Mouse (Mus musculus) neural tube, embryonic 15.5 days (tissue): Measurements from ENCODE around the gene Ube2d3. TPM values are rescaled to one million over a fixed set of nuclear protein-coding genes. Genes with fewer than 3 reads are reported as not detected.

Source experiments
- ATAC-seq: fragments of 200-750 bp; cut with Nextera tagmentation; 2 replicates; pipeline ENCODE4 v1.8.0; 2017; ENCODE audit warnings: mild to moderate bottlenecking, moderate TSS enrichment, moderate library complexity; ENCODE audit not compliant: low FRiP score
- H3K27ac ChIP-seq: fragments of 300-500 bp; sonication (generic); replicated peaks from 2 replicates; pipeline ENCODE4 v1.5.1; 2015; ENCODE audit warnings: mild to moderate bottlenecking, inconsistent platforms
- H3K27me3 ChIP-seq: fragments of 300-500 bp; sonication (generic); replicated peaks from 2 replicates; pipeline ENCODE4 v1.6.1; 2015; ENCODE audit warnings: inconsistent platforms
- H3K36me3 ChIP-seq: fragments of 300-500 bp; sonication (generic); 2 replicates; pipeline ENCODE4 v1.6.1; 2015; ENCODE audit warnings: inconsistent platforms
- H3K4me1 ChIP-seq: fragments of 300-500 bp; sonication (generic); 2 replicates; pipeline ENCODE4 v1.6.1; 2015; ENCODE audit warnings: inconsistent platforms
- H3K4me2 ChIP-seq: fragments of 300-500 bp; sonication (generic); 2 replicates; pipeline ENCODE4 v1.6.1; 2015; ENCODE audit warnings: inconsistent platforms, mild to moderate bottlenecking, moderate library complexity
- H3K4me3 ChIP-seq: fragments of 300-500 bp; sonication (generic); replicated peaks from 2 replicates; pipeline ENCODE4 v1.5.1; 2015; ENCODE audit warnings: mild to moderate bottlenecking, inconsistent platforms
- H3K9ac ChIP-seq: fragments of 300-500 bp; sonication (generic); replicated peaks from 2 replicates; pipeline ENCODE4 v1.6.1; 2015; ENCODE audit warnings: mild to moderate bottlenecking, inconsistent platforms
- H3K9me3 ChIP-seq: fragments of 300-500 bp; sonication (generic); replicated peaks from 2 replicates; pipeline ENCODE4 v1.6.1; 2016; ENCODE audit warnings: inconsistent platforms
- WGBS: fragments of 180-500 bp; shearing (Covaris S2); methylation state at CpG from one replicate; pipeline ENCODE4 v1.1.7; 2015; ENCODE audit warnings: mixed read lengths; 5-methylcytosine and 5-hydroxymethylcytosine counted together
- polyA plus RNA-seq: library from polyadenylated mRNA; unstranded; fragments of >200 nt; fragmentation: Nextera tagmentation; extraction: Ambion mirVana; gene quantifications from 2 replicates; pipeline ENCODE4 v1.2.1, GENCODE M21; 2015

The Ube2d3 gene
- polyA plus RNA-seq, 1 experiment from 2014 or later: 331 TPM

DNA sequence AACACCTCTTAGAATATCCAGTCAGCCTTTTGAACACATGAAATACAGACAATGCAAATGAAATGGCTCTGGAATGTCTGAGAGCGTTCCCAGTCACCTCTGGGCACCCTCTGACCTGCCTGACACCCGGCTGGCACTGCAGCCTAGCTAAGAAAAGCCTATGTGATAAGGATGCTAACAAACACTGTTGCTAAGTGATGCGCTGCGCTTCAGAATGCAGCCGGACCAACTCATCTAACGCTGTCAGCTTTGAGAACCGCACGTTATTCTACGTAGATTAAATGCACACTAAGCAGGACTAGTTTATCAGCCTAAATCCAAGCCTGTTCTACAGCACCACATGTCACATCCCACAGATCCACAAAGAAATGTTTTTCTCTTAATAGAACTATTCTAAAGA lies 26.1 kb upstream of the Ube2d3 start:
- Histone ChIP-seq H3K36me3 (peaks cover 17% of the 10 kb centered on the region), H3K9ac (no peak overlapping the region), H3K27me3 (no peaks in the 10 kb centered on the region), H3K4me3 (no peak overlapping the region), H3K4me2 (no peak overlapping the region), H3K9me3 (no peaks in the 10 kb centered on the region), H3K4me1 (no peaks in the 10 kb centered on the region), H3K27ac (no peak overlapping the region)
- 24% methylated on average over 9 of the region's 9 CpGs for WGBS
- ATAC-seq: no peak

DNA sequence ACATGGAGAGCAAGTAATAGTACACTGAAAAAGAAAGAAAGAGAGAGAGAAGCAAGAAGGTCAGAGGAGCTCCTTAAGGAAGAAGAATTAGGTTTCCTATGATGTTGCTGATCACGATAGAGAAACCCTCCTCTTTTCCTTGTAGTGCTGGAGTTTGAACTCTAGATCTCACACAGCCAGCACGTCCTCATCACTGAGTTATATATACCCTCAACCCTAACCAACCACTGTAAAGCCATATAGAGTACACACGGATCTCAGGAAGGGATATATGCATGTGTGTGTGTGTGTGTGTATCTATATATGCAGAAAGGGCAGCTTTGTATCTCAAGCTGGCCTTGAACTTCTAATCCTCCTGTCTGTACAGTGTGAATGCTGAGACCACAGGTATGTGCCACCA lies 20.7 kb upstream of the Ube2d3 start:
- Histone ChIP-seq H3K9me3 (no peaks in the 10 kb centered on the region), H3K36me3 (no peaks in the 10 kb centered on the region), H3K4me2 (no peak overlapping the region), H3K4me3 (no peak overlapping the region), H3K9ac (no peak overlapping the region), H3K27me3 (no peaks in the 10 kb centered on the region), H3K27ac (no peak overlapping the region), H3K4me1 (peaks cover 13% of the 10 kb centered on the region)
- 89% methylated on average over 3 of the region's 3 CpGs for WGBS
- no peak for ATAC-seq

DNA sequence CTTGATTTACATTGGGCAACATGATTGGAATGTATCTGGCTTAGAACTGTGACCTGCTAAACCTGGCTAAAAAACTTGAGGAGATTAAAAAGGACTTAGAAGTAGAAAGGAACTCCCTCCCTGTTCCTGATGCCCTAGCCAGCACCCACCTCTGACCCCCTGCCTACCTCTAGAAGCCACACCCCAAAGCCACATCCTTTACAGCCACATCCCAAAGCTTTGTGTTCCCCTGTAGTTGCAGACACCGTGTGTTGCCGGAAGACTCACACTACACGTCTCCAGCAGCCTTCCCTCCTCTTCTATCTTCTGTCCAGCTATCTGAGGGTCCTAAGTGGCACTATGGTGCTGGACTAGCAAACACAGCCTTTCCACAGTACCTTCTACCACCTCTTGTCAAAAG lies 20.1 kb upstream of the Ube2d3 start:
- H3K36me3 ChIP-seq: no peaks in the 10 kb centered on the region
- no peaks in the 10 kb centered on the region for H3K9me3 ChIP-seq
- H3K27ac ChIP-seq: no peak overlapping the region
- no peaks in the 10 kb centered on the region for H3K27me3 ChIP-seq
- no peak for ATAC-seq
- no peak overlapping the region for H3K4me3 ChIP-seq
- peaks cover 14% of the 10 kb centered on the region for H3K4me1 ChIP-seq
- no peak overlapping the region for H3K4me2 ChIP-seq
- no peak overlapping the region for H3K9ac ChIP-seq
- 88% methylated on average over 3 of the region's 3 CpGs for WGBS

DNA sequence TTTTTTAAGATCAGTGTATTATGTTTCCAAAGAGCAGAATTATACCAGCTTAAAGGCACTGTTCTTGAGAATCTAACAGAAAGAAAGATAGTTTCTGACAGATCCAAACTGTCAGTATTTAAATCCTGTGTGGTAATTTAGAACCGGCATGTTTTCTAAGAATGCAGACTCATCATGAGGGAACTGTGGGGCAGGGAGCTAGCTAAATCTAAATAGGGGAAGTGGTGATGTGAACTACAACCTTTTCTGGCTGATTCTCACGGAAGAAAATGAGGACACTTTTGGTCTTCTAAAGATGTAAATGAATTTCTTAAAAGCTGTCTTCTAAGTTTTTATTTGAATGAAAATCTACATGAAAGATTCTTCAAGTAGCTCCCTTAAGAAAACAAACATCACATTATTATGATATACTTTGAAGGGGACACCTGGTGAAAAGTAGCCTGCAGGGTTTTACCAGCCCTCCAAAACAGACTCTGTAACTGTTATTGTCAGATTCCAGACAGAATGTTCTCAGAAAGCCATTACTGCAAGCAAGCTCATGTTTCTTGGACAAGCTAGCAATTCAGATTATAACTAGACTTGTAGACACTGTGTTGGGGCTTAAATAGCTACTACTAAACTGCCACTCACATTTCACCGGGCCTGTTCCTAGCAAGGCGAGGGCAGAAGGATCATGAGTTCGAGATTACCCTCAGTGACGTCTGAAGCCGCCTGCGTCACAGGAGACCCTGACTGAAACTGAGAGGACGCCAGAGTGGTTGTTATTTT lies 17.2 kb upstream of the Ube2d3 start:
- no peak overlapping the region for H3K27ac ChIP-seq
- peaks cover 22% of the 10 kb centered on the region for H3K4me1 ChIP-seq
- H3K9me3 ChIP-seq: no peaks in the 10 kb centered on the region
- no peak overlapping the region for H3K4me2 ChIP-seq
- H3K36me3 ChIP-seq: no peaks in the 10 kb centered on the region
- no peaks in the 10 kb centered on the region for H3K27me3 ChIP-seq
- ATAC-seq: no peak
- no peak overlapping the region for H3K4me3 ChIP-seq
- 92% methylated on average over 9 of the region's 9 CpGs for WGBS
- no peak overlapping the region for H3K9ac ChIP-seq

DNA sequence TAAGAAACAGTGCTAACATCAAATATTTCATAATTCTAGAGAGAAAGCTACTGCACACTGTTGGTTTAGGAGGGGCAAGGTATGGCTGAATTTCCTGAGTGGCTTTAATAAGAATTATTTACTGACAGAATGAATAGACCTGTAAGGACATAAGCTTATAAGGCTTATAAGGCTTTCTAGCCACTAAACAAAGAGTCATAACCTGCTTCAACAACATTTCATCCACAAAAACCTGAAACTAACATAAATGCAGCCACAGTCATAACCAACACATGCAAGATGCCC lies 16.7 kb upstream of the Ube2d3 start:
- Histone ChIP-seq H3K36me3 (no peaks in the 10 kb centered on the region), H3K27ac (no peak overlapping the region), H3K27me3 (no peaks in the 10 kb centered on the region), H3K9ac (no peak overlapping the region), H3K9me3 (no peaks in the 10 kb centered on the region), H3K4me1 (peaks cover 22% of the 10 kb centered on the region), H3K4me3 (no peak overlapping the region), H3K4me2 (no peak overlapping the region)
- no peak for ATAC-seq

DNA sequence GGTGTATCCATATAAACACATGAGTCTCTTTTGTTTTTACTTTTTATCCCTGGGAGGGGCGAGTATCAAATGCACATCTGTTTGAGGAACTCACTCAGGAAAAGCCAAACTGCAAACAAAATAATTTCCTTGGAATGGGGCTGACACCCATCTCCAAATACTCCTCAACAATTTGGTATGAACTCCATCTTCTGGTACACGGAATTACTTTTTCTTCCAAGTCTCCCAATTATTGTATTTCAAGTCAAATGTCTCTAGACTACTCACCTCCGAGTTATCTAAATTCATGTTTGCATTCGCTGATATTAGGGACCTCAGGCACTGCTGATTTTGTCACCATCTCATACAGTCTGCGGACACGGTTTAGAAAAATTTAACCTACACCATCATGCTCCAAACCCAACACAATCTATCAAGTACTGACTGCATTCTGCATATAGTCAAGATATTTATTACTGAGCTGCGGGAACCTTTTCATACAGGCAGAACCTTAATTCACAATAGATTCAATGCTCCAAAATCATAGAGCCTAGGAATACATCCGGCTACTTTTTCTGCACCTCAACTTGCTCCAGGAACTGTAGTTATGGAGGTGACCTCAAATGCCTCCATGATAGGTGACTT lies 15.6 kb upstream of the Ube2d3 start:
- Histone ChIP-seq H3K4me3 (peak overlapping the region; percentile 78), H3K27ac (peak overlapping the region; percentile 99), H3K4me1 (peaks cover 22% of the 10 kb centered on the region), H3K4me2 (peak overlapping the region; percentile 75), H3K36me3 (no peaks in the 10 kb centered on the region), H3K9ac (peak overlapping the region; percentile 82), H3K27me3 (no peaks in the 10 kb centered on the region), H3K9me3 (no peaks in the 10 kb centered on the region)
- no peak; the same call in 1 of the 2 replicates for ATAC-seq
- WGBS: 30% methylated on average over 8 of the region's 8 CpGs

DNA sequence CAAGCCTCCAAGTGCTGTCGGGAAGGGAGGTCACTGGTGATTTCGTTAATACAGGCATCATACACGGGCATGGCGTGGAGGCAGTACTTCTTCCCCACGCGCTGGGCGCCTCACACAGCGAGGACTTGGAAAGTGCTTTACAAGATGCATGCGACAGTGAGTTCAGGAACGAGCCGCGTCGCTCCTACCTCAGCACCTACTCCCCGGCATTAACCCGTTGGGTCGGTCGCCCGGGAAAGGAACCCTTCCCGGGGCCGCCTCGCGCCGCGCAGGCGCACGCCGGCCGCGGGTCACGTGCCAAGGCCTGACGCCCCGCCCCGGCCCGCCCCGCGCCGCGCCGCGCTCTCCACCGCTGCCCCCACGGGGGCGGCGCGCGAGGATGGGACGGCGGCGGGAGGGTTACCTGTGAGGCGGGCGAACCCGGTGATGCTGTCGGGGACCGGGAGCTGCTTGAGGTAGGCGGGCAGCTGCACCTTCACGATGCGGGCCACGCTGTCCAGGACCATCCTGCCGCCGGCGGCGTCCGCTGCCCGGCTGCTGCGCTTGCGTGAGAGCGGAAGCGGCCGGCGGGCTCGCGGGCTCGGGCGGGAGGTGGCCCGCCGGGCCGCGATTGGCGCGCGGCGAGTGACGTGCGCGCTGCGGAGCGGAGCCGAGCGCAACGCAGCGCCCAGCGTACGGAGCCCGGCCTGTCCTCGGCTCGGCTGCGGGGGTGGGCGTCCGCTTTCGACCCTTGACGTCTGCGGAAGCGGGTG lies 14.9 kb upstream of the Ube2d3 start:
- Histone ChIP-seq H3K4me3 (peak overlapping the region; percentile 78), H3K4me1 (peaks cover 22% of the 10 kb centered on the region), H3K9me3 (no peaks in the 10 kb centered on the region), H3K36me3 (no peaks in the 10 kb centered on the region), H3K9ac (peak overlapping the region; percentile 82), H3K4me2 (peak overlapping the region; percentile 75), H3K27me3 (no peaks in the 10 kb centered on the region), H3K27ac (peak overlapping the region; percentile 99)
- peak; percentile 98 for ATAC-seq
- WGBS: under 1% methylated on average over 102 of the region's 103 CpGs

DNA sequence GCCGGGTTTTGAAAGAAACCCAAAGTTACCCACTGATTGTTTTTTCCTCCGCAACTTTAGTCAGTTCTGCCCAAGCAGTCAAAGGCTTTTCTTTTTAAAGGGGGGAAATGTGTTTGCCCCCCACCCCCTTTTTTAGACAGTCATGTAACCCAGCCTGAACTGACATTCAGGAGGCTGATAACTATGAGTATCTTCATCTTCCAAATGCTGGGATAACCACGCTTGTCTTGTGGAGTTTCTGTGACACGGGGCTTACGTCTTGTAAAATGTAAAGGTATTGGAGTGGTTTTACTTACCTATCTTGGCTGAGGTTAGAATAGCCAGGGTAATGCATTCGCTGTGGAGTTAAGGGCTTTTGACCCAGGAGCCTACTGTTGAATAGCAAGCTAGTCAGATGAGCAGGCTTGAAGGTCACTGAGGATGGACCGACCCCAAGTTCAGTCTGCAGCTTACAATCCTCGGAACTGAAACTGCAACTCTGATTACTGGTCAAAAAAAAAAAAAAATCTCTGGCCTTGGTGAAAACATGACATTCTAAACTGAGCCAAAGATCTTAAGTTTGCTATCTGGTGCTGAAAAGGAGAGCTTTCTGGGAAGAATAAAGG lies 14.2 kb upstream of the Ube2d3 start, which contains the start of gene Cisd2:
Gene Cisd2, minus strand, starts transcription at position 318 of the 605 bp plus-strand sequence.
- 3% methylated on average over 8 of the region's 8 CpGs for WGBS
- Histone ChIP-seq H3K27ac (peak within 1 kb of the TSS; percentile 99), H3K27me3 (no peaks in the 10 kb centered on the region), H3K36me3 (no peaks in the 10 kb centered on the region), H3K4me2 (peak within 1 kb of the TSS; percentile 75), H3K9me3 (no peaks in the 10 kb centered on the region), H3K4me3 (peak within 1 kb of the TSS; percentile 78), H3K4me1 (peaks cover 22% of the 10 kb centered on the region), H3K9ac (peak within 1 kb of the TSS; percentile 82)
- ATAC-seq: peak; percentile 33

DNA sequence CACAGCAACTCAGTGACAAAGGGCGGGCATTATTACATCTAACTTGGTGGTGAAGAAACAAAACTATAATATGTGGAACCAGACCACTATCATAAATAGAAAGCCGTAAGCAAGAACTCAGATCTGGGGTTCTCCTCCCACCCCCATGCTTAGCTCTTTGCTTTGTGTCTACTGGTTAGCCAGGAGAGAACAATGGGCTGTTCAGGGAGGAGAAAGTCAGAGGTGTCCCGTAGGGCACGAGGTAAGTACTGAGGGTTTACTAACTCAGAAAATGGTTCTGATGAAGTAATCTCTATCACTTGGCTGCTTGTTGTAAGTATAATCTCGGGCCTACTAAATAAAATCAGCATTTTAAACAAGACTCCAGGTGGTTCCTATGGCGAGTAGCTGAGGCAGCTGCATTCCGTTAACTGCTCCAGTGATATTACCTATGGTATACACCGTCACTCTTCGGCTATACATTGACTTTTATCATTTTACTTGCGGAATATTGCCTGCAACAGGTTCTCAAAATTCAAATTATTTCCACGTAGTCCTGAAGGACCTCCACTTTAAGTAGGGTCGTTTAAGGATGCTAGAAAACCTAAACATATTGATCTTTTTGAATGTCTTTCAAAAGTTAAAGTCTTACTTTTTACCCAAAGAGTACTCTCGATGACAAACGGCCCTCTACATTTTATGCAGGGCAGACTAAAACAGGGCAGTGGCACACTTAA lies 890 bp upstream of the Ube2d3 start:
- Histone ChIP-seq H3K36me3 (no peaks in the 10 kb centered on the region), H3K4me1 (peaks cover 25% of the 10 kb centered on the region), H3K4me2 (peak overlapping the region; percentile 89), H3K9ac (peak overlapping the region; percentile 69), H3K4me3 (peak overlapping the region; percentile 91), H3K27ac (peak overlapping the region; percentile 99), H3K9me3 (no peaks in the 10 kb centered on the region), H3K27me3 (no peaks in the 10 kb centered on the region)
- 36% methylated on average over 14 of the region's 14 CpGs for WGBS
- no peak for ATAC-seq

DNA sequence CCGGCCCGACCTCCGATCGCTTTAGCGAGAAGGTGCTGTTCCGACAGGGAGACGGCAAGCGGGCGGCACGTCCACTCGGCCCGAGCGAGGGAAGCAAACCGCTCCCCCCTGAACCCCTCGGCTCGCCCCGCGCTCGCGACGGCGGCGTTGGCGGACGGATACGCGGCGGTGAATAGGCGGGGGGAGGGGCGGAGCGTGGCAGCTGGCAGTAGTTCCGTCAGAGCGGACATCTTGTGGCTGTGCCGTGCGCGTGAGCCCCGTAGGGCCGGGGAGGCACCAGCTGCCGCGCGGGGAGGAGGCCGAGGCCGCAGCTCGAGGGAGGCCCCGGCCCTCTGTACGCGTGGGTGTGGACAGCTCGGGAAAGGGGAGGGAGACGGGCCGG lies 573 bp downstream of the Ube2d3 start:
- peaks cover 33% of the 10 kb centered on the region for H3K4me1 ChIP-seq
- H3K27ac ChIP-seq: peak overlapping the region; percentile 99
- H3K4me2 ChIP-seq: peak overlapping the region; percentile 89
- H3K36me3 ChIP-seq: 0 out of 2 replicates have a peak, but pooled peaks cover 2% of the 10 kb centered on the region
- peak; percentile 81 for ATAC-seq
- H3K27me3 ChIP-seq: no peaks in the 10 kb centered on the region
- H3K9me3 ChIP-seq: no peaks in the 10 kb centered on the region
- WGBS: 0% methylated on average over 34 of the region's 50 CpGs
- peak overlapping the region; percentile 88 for H3K9ac ChIP-seq
- H3K4me3 ChIP-seq: peak overlapping the region; percentile 91

DNA sequence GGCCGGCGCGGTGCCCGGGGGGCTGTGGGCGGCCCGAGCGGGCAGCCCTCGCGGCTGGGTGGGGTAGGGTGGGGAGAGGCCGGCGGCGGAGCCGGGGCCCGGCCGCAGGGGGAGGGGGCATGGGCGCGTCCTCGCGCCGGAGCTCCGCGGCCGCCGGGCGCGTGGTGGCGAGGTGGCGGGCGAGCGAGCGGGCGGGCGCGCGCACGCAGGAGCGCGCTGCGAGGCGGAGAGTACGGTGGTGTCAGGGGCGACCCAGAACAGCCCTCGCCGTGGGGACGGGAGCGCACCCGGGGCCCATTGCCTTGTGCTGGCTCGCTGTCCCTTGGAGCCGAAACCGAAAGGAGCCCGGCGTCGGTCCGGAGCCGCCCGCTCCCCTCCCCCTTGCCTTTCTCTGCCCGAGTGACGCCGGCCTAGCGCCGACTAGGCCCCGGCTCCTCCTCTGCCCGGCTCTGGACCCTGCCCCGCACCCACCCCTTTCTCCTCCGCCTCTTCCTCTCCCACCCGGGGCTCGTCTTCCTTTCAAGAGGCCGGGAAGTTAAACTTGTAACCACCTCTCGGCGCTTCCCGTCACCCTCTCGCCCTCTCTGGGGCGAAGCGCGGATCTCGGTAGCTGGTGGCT lies 1.1 kb downstream of the Ube2d3 start:
- peak; percentile 60 for ATAC-seq
- Histone ChIP-seq H3K4me3 (peak overlapping the region; percentile 91), H3K27me3 (no peaks in the 10 kb centered on the region), H3K4me2 (peak overlapping the region; percentile 89), H3K9ac (peak overlapping the region; percentile 88), H3K4me1 (peaks cover 36% of the 10 kb centered on the region), H3K9me3 (no peaks in the 10 kb centered on the region), H3K36me3 (0 out of 2 replicates have a peak, but pooled peaks cover 2% of the 10 kb centered on the region), H3K27ac (peak overlapping the region; percentile 99)
- WGBS: under 1% methylated on average over 49 of the region's 76 CpGs
